Mouse (Mus musculus): ENCODE measurements around the gene Shc2. TPM values are rescaled to one million over a fixed set of nuclear protein-coding genes. Genes with fewer than 3 reads are reported as not detected.

Gene Shc2
- not detected for polyA plus RNA-seq (2017; shearing (Covaris generic))

DNA sequence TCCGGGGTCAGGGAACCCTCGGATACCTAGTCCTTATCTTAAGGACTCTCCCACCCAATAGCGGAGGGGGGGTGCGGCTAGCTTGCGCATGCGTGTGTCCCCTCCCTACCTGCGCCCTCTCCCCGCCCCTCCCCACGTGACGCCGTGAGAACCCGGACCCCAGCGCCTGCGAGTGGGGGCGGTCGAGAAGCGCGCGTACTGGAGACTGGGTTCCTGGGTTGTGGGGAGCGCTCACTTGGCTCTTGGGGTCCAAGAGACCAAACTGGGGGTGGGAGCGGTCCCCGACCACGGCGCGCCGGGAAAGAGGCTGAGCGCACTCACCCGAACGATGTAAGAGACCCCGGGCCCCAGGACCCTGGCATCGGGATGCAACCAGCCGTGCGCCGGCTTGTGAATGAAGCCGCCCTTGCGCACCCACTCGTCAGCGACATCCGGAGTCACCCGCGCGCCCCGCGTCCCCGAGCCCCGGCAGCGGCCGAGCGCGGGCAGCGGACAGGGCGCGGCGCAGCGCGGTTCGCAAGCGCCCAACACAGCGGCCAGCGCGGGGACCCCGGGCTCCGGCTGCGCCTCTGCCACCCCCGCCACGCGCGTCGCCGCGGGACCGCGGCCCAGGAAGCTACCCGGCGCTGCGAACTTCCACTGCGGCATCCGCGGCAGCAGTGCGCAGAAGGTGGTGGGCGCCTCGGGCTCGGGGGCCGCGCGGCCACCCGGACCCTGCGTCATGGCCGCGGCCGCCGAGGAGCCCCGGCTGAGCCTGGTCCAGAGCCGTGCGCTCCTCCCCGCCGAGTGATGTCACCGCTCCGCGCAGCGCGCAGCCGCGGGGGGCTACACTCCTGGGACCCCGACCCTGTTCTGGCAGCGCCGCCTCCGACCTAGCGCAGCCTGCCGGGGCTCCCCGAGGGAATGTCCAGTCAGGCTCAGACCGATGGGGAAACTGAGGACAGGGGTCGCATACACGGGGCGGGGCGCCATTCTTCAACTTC is at the start of gene Shc2:
Gene Shc2 (minus strand): TSS at position 791 of the 983 bp plus-strand sequence.

DNA sequence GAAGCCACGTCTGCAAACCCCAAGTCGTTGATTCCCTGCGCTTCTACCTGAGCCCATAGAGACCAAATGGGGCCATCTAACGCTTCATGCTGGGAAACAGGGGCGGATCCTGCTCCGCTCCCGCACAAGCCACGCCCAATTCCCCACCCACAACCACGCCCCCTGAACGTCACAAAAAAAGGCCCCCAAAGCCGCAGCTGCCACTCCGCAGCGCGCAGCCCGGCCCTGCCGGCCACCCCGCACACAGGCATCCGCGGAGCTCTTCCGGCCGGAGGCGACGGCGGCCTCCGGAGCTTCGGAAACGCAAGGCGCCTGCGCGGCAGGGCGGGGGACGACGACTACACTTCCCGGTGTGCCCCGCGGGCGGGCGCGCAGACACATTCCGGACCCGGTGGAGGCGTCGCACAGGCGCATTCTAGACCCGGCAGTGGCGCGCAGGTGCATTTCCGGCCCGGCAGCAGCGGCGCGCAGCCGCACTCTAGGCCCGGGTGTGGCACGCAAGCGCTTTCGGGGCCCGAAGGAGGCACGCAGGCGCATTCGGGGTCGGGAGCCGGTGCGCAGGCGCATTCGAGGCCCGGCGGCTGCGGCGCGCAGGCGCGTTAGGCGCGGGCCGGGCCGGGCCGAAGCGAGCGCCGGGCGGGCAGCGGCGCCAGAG is 44.0 kb upstream of the Shc2 start, which contains the start of gene Cdc34:
Gene Cdc34 (plus strand): TSS at position 605 of the 655 bp plus-strand sequence.

DNA sequence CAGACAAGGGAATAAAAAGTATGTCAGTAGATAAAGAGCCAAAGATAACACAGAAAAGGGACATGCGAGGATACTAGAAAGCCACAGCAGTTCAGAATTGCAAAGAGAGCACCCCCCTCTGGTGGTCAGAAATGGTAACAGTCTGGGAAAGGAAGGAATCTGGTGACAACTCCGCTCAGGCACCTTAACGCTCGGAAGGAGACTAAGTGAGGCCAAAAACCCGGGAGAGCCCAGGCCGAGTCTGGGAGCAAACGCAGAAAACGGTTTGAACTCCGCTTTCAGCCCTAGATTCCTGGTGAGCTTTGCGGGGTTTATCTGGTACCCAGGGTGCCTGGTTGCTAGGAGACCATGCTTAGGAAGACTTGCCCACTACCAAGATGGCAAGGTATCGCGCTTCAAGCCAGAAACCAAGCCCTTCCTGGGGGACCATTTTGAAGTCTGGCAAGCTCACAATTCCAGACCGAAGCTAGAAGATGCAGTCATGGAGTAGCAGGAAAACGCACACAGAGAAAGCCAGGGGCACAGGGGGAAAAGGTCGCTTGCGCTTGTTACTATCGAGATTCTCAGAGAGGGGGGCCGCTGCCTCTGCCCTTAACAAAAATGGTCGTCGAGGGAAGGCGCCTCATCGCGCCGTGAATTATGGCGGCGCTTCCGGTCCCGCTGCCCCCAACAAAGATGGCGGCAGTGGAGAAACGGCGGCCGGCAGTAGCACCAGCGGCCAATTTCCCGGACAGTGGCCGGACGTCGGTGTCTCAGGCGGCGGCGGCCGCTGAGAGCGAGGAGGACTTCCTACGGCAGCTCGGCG is 31.3 kb upstream of the Shc2 start, which contains the start of gene Tpgs1:
Gene Tpgs1 (plus strand): TSS at position 599 of the 805 bp plus-strand sequence.

DNA sequence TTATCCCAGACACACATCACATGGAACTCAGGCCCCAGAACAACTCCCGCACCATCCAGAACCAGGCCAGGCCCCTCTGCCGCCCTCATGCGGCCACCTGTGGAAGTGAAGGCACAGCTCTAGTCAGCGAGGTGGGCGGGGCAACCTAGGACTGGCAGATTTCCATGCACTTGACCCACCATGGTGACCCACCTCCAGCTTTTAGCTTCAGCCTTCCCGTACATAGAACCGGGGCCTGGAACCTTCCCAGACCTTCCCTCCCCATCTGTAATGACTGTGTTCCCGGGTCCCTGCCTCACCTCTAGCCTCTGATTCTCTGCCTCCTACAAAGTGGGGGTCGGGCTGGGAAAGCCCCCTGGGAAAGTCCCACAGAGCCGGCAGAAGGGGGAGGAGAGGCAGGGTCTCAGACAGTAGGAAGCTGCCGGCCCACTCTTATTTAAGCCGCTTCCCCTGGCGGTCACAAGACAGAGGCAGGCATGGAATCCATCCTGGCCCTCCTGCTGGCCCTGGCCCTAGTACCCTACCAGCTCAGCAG is 26.5 kb upstream of the Shc2 start, which contains the start of gene Madcam1:
Gene Madcam1 (plus strand): TSS at position 429 of the 535 bp plus-strand sequence.

DNA sequence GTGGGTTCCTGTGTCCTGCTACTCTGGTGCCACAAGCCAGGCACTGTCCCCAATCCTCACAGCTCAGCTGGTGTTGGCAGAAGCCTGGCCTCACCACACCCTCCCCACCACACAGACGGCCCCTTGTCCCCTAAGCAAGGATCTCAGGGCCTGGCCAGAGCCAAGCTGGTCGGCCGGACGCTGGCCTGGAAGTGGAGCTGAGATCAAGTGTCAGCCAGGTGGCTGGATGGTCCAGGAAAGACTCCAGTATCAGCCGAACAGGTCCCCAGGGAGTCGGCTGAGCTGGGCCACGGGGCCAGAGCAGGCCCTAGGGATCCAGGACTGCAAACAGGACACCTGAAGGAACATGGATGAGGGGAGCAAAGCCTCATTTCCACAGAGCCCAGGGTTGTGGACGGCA is 8.0 kb upstream of the Shc2 start, which contains the start of gene Odf3l2:
Gene Odf3l2 (minus strand): TSS at position 28 of the 400 bp plus-strand sequence.

DNA sequence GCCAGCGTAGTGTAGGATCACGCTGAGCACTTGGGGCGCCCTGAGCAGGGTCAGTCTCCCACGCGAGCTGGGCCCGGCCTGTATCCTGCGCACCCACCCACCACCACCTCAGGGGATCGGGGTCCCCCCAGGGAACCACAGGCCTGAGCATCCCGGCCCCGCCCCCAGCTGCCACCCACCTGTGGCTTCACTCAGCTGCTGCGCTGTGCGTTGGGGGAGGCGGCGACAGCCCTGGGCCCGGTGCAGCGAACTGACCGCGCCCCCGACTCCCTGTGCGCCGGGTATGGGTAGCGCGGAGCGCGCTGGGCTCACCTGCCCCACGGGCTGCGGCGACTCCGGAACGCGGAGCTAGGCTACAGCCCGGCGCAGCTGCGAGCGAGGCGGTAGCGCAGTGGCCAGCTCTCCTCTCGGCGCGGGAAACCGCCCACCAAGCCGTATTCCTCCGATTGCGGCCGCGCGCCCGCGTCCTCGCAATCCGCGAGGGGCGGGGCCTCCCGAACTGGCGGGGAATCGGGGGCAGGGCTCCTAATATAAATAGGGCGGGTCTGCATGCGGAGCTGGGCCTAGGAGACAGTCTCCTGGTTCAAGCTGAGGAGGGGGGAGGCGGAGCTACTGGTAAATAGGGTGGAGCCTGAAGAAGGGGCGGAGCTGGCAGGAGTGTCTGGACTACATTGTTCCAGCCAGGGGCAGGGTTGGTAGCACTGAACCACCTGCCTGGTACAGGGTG is 24.0 kb downstream of the Shc2 start, which contains the start of gene C2cd4c:
Gene C2cd4c (minus strand): TSS at position 448 of the 727 bp plus-strand sequence.

DNA sequence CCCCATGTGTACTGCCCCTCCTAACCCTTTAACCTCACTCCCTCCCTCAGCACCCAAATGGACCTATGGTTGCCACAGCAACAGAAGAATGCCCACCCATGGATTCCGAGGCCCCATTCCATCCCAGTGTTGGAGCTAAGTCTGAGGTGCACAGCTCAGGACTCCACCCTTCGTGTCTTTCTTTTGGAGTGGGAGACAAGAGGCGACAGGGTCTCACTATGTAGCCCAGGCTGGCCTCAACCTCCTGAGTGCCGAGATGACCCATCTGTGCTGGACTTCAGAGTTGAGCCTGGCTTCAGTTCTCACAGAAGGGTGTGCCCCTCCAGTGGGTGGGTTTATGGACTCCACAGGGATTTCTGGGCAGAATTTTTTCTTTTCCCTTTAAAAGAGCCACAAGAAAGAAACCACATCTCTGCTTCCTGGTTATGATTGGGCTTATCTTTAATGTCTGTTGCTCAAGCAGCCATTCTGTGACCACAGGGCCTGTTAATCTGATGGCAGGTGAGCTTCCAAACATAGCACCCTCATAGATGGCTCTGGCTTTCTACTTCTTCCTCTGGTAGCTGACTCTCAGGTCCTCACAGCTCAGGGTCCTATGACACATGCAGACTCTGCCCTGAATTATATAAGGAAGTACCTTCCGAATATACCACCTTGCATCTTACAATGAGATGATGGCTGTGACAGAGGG is 50.5 kb downstream of the Shc2 start, which contains the start of gene Theg:
Gene Theg (minus strand): TSS at position 271 of the 691 bp plus-strand sequence.

Other genes starting within 250 kb of the Shc2 start
- gene Vmn2r83, start 169.2 kb downstream of the Shc2 start, polyA plus RNA-seq (2017; shearing (Covaris generic)), result not detected
- gene Plpp2, start 104.1 kb downstream of the Shc2 start, polyA plus RNA-seq (2017; shearing (Covaris generic)), result 4.5 TPM
- 32.0 TPM for gene Mier2, start 82.7 kb downstream of the Shc2 start, polyA plus RNA-seq (2017; shearing (Covaris generic))
- gene Theg, start 50.6 kb downstream of the Shc2 start, polyA plus RNA-seq (2017; shearing (Covaris generic)), result not detected
- not detected for gene C2cd4c, start 23.9 kb downstream of the Shc2 start, polyA plus RNA-seq (2017; shearing (Covaris generic))
- not detected for gene Odf3l2, start 7.8 kb upstream of the Shc2 start, polyA plus RNA-seq (2017; shearing (Covaris generic))
- 0.40 TPM for gene Madcam1, start 26.6 kb upstream of the Shc2 start, polyA plus RNA-seq (2017; shearing (Covaris generic))
- gene Tpgs1, start 31.5 kb upstream of the Shc2 start, polyA plus RNA-seq (2017; shearing (Covaris generic)), result 29.7 TPM
- 12.9 TPM for gene Cdc34, start 44.3 kb upstream of the Shc2 start, polyA plus RNA-seq (2017; shearing (Covaris generic))
- 0.63 TPM for gene Gzmm, start 51.1 kb upstream of the Shc2 start, polyA plus RNA-seq (2017; shearing (Covaris generic))
- 186 TPM for gene Bsg, start 66.6 kb upstream of the Shc2 start, polyA plus RNA-seq (2017; shearing (Covaris generic))
- gene Hcn2, start 78.7 kb upstream of the Shc2 start, polyA plus RNA-seq (2017; shearing (Covaris generic)), result not detected
- 35.6 TPM for gene Polrmt, start 108.7 kb upstream of the Shc2 start, polyA plus RNA-seq (2017; shearing (Covaris generic))
- not detected for gene Fgf22, start 117.2 kb upstream of the Shc2 start, polyA plus RNA-seq (2017; shearing (Covaris generic))
- 4.2 TPM for gene Rnf126, start 129.0 kb upstream of the Shc2 start, polyA plus RNA-seq (2017; shearing (Covaris generic))
- gene Fstl3, start 139.4 kb upstream of the Shc2 start, polyA plus RNA-seq (2017; shearing (Covaris generic)), result 0.52 TPM
- not detected for gene Prss57, start 153.0 kb upstream of the Shc2 start, polyA plus RNA-seq (2017; shearing (Covaris generic))
- gene Palm, start 155.7 kb upstream of the Shc2 start, polyA plus RNA-seq (2017; shearing (Covaris generic)), result 0.27 TPM
- not detected for gene Misp, start 183.1 kb upstream of the Shc2 start, polyA plus RNA-seq (2017; shearing (Covaris generic))
- gene Ptbp1, start 216.5 kb upstream of the Shc2 start, polyA plus RNA-seq (2017; shearing (Covaris generic)), result 357 TPM
- gene Prtn3, start 236.6 kb upstream of the Shc2 start, polyA plus RNA-seq (2017; shearing (Covaris generic)), result not detected
- gene Plppr3, start 236.7 kb upstream of the Shc2 start, polyA plus RNA-seq (2017; shearing (Covaris generic)), result 5.6 TPM
- not detected for gene Elane, start 248.3 kb upstream of the Shc2 start, polyA plus RNA-seq (2017; shearing (Covaris generic))